Mouse (Mus musculus): ENCODE measurements at regions not wholly inside any gene's neighbourhood (a gene's known extent, or its start where the extent isn't known, plus 50 kb on each side); places are given as distances from the start of the nearest gene placed in this dataset.

DNA sequence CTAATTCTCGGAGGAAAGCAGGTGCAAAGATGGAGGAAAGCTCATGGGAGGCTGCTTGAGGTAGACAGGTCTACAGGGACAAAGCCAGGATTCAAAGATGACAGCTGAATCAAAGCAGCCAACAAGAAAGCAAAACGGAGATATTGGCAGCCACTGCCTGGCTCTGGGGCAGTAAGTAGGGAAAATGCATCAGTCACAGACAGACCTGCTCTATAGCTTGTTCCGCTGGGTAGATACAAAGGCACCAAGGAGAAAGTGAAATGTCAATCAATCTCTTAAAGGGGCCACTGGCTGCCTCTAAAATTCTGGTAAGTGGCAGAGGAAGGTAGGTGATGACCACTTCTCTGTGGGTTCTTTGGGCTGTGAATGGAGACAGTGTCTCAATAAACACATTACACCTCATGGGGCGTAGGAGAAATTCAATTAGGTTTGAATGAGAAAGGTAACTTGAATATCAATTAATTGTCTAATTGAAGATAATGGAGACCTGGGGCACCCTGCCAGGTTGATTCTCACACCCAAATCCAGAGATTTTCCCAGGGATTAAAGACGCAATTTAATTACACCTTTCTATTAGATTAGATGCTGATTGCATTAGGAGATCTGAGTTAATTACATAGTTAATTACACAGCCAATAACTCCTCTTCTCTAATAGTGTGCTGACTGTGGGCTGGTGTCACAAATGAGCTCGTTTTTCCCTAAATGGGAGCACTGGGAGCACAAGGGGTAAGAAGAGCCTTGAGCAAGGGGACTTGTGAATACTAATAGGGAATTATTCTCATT, 555.1 kb downstream of the Gm9195 start:
- Histone ChIP-seq H3K27ac (ENCODE audit: low read depth, low read length) (no peak overlapping the region), H3K9ac (ENCODE audit: low read length) (no peak overlapping the region), H3K4me2 (ENCODE audit: low read depth) (no peak overlapping the region), H3K4me3 (ENCODE audit: low read depth, low read length) (no peak overlapping the region), H3K27me3 (ENCODE audit: control insufficient read depth, insufficient read depth, low read length) (no peaks in the 10 kb centered on the region), H3K4me1 (ENCODE audit: control insufficient read depth, insufficient read depth, low read length) (no peaks in the 10 kb centered on the region), H3K9me3 (ENCODE audit: control insufficient read depth, low read length) (no peaks in the 10 kb centered on the region), H3K36me3 (ENCODE audit: control insufficient read depth, insufficient read depth, low read length) (no peaks in the 10 kb centered on the region)
- DNase-seq (ENCODE audit: low spot score) (no peak), ATAC-seq (ENCODE audit: insufficient read depth, low FRiP score, low TSS enrichment) (no peak)
- WGBS, result 65% methylated on average over 6 of the region's 6 CpGs

DNA sequence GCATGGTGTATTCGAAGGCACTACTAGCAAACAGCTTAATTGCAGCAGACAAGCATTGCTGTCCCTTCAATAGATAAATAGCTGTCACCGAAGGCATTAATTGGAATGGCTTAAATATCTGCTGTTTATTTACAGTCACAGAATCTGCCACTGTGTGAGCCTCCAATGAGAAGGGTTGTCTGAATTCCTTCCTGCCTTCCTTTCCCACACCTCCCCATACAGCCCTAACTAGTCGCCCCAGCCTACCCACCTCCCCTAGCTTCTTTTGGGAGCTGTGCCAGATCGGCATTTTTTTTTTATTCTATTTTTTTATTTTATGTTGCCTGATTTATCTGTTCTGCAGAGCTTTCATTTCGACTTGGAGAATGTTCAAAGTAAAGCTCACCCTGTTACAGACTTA, 575.7 kb downstream of the Gm9195 start:
- Histone ChIP-seq H3K4me2 (ENCODE audit: low read depth) (no peak overlapping the region), H3K4me1 (ENCODE audit: control insufficient read depth, insufficient read depth, low read length) (no peaks in the 10 kb centered on the region), H3K4me3 (ENCODE audit: low read depth, low read length) (no peak overlapping the region), H3K9me3 (ENCODE audit: control insufficient read depth, low read length) (no peaks in the 10 kb centered on the region), H3K27me3 (ENCODE audit: control insufficient read depth, insufficient read depth, low read length) (no peaks in the 10 kb centered on the region), H3K36me3 (ENCODE audit: control insufficient read depth, insufficient read depth, low read length) (no peaks in the 10 kb centered on the region), H3K27ac (ENCODE audit: low read depth, low read length) (no peak overlapping the region), H3K9ac (ENCODE audit: low read length) (no peak overlapping the region)
- WGBS, result 74% methylated on average over 5 of the region's 5 CpGs
- no peak for DNase-seq (ENCODE audit: low spot score)
- no peak for ATAC-seq (ENCODE audit: insufficient read depth, low FRiP score, low TSS enrichment)

DNA sequence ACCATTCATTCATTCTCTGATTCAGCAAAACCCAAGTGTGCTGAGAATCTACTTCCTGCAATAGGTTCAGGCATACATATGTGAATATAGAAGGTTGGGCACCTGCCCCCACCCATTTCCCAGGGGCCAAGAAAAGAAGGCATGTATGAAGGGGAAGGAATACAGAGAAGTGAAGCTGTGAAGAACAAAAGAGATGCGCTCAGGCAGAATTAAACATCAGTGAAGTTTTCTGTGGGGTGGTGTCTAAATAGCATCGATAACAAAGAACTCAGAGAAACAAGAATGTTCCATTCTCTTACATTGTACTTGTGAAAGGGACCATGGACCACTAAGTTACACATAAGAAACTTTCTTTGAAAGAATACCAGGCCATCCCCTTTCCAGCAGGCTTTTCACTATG, 580.7 kb downstream of the Gm9195 start:
- H3K9me3 ChIP-seq (ENCODE audit: control insufficient read depth, low read length), result no peaks in the 10 kb centered on the region
- no peak overlapping the region for H3K9ac ChIP-seq (ENCODE audit: low read length)
- no peaks in the 10 kb centered on the region for H3K36me3 ChIP-seq (ENCODE audit: control insufficient read depth, insufficient read depth, low read length)
- no peak overlapping the region for H3K4me3 ChIP-seq (ENCODE audit: low read depth, low read length)
- ATAC-seq (ENCODE audit: insufficient read depth, low FRiP score, low TSS enrichment), result no peak
- no peaks in the 10 kb centered on the region for H3K27me3 ChIP-seq (ENCODE audit: control insufficient read depth, insufficient read depth, low read length)
- no peak overlapping the region for H3K27ac ChIP-seq (ENCODE audit: low read depth, low read length)
- WGBS, result 75% methylated on average over 2 of the region's 2 CpGs
- no peak for DNase-seq (ENCODE audit: low spot score)
- no peak overlapping the region for H3K4me2 ChIP-seq (ENCODE audit: low read depth)
- H3K4me1 ChIP-seq (ENCODE audit: control insufficient read depth, insufficient read depth, low read length), result no peaks in the 10 kb centered on the region

DNA sequence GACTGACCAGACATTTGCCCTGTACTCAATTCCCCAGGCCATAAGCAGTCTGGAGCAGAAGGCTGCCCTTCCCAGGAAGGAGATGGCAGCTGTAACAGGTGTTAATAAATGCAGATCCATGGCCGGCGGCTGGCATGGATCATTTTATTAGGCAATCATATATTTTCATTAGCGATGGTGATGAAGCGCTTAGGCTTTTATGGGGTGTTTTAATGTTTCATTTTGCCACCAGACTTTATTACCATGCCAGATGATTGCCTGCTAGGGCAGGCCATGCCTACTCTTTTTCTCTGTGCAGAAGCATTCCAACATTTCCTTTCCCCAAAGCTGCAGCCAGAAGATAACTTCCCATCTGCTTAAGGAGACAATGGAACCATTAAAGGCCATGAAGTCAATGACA, 596.2 kb downstream of the Gm9195 start:
- ATAC-seq (ENCODE audit: insufficient read depth, low FRiP score, low TSS enrichment), result no peak
- H3K36me3 ChIP-seq (ENCODE audit: control insufficient read depth, insufficient read depth, low read length), result no peaks in the 10 kb centered on the region
- 80% methylated on average over 4 of the region's 4 CpGs for WGBS

DNA sequence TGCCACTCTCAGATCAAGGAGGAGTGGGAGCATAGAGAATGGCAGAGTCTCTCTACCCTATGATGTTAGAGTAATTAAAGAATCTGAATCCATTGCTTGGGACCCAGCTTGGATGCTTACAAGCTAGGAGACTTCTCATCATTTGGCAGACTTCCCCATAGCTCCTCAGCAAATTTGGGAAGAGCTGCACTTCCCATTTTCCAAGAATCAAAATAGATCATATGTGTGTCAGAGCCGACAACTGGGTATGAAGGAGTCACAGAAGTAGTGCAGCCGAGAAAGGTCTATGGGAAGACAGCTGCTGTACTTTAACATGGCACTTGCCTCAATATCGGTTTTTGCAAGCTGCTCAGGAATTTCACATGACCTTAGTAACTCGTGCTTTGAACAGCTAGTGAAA, 596.8 kb downstream of the Gm9195 start:
- H3K9ac ChIP-seq (ENCODE audit: low read length), result no peak overlapping the region
- WGBS, result 89% methylated on average over 4 of the region's 4 CpGs
- no peaks in the 10 kb centered on the region for H3K36me3 ChIP-seq (ENCODE audit: control insufficient read depth, insufficient read depth, low read length)
- H3K9me3 ChIP-seq (ENCODE audit: control insufficient read depth, low read length), result no peaks in the 10 kb centered on the region
- no peaks in the 10 kb centered on the region for H3K4me1 ChIP-seq (ENCODE audit: control insufficient read depth, insufficient read depth, low read length)
- DNase-seq (ENCODE audit: low spot score) (no peak), ATAC-seq (ENCODE audit: insufficient read depth, low FRiP score, low TSS enrichment) (no peak)
- H3K27ac ChIP-seq (ENCODE audit: low read depth, low read length), result no peak overlapping the region
- no peaks in the 10 kb centered on the region for H3K27me3 ChIP-seq (ENCODE audit: control insufficient read depth, insufficient read depth, low read length)
- no peak overlapping the region for H3K4me3 ChIP-seq (ENCODE audit: low read depth, low read length)
- no peak overlapping the region for H3K4me2 ChIP-seq (ENCODE audit: low read depth)

More for the DNA sequence above, 596.2 kb downstream of the Gm9195 start:
- H3K9me3 ChIP-seq (ENCODE audit: control insufficient read depth, low read length), result no peaks in the 10 kb centered on the region
- no peaks in the 10 kb centered on the region for H3K4me1 ChIP-seq (ENCODE audit: control insufficient read depth, insufficient read depth, low read length)
- H3K4me3 ChIP-seq (ENCODE audit: low read depth, low read length), result no peak overlapping the region
- no peak overlapping the region for H3K4me2 ChIP-seq (ENCODE audit: low read depth)
- H3K27ac ChIP-seq (ENCODE audit: low read depth, low read length), result no peak overlapping the region
- no peak for DNase-seq (ENCODE audit: low spot score)
- no peak overlapping the region for H3K9ac ChIP-seq (ENCODE audit: low read length)
- no peaks in the 10 kb centered on the region for H3K27me3 ChIP-seq (ENCODE audit: control insufficient read depth, insufficient read depth, low read length)

DNA sequence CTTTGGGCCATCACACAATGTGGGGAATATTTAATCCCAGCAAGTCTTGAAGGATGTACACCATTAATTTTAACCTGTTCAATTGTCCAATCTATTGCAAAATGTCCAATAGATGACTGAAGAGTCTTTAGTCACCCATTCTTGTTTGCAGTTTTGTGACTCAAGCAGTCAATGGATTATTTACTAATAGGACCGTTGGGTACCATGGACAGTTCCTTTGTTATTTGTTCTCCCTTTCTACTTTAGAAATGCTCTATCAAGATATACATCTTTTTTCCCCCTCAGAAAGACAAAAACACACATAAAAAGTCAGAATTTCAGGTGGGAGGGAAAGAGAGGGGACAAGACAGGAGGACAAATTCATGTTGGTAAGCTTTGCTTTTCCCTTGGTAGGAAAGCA, 598.3 kb downstream of the Gm9195 start:
- no peak overlapping the region for H3K4me3 ChIP-seq (ENCODE audit: low read depth, low read length)
- no peak for ATAC-seq (ENCODE audit: insufficient read depth, low FRiP score, low TSS enrichment)
- no peak overlapping the region for H3K9ac ChIP-seq (ENCODE audit: low read length)
- no peak overlapping the region for H3K27ac ChIP-seq (ENCODE audit: low read depth, low read length)
- no peaks in the 10 kb centered on the region for H3K36me3 ChIP-seq (ENCODE audit: control insufficient read depth, insufficient read depth, low read length)
- H3K27me3 ChIP-seq (ENCODE audit: control insufficient read depth, insufficient read depth, low read length), result no peaks in the 10 kb centered on the region
- H3K9me3 ChIP-seq (ENCODE audit: control insufficient read depth, low read length), result no peaks in the 10 kb centered on the region
- DNase-seq (ENCODE audit: low spot score), result no peak
- WGBS, result 72% methylated on average over 1 of the region's 1 CpGs
- no peak overlapping the region for H3K4me2 ChIP-seq (ENCODE audit: low read depth)
- no peaks in the 10 kb centered on the region for H3K4me1 ChIP-seq (ENCODE audit: control insufficient read depth, insufficient read depth, low read length)

DNA sequence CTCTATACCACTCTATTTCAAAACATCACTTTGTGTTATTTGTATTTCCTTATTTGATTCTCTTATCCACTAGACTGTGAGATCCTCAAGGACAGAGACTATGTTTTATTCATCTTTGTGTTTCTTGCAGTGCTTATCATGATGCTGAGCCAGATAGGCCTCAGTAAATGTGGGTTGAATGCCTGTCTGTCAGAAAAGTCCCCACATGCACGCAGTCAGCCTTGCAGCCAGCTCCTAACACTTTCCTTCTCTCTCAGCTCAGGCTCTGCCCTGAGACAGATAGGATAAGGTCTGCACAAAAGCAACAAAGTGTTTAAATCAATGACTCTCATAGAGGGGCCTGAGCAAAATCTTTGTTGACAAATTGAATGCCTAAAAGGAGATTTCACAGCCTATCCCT, 600.0 kb downstream of the Gm9195 start:
- Histone ChIP-seq H3K9me3 (ENCODE audit: control insufficient read depth, low read length) (no peaks in the 10 kb centered on the region), H3K27me3 (ENCODE audit: control insufficient read depth, insufficient read depth, low read length) (no peaks in the 10 kb centered on the region), H3K36me3 (ENCODE audit: control insufficient read depth, insufficient read depth, low read length) (no peaks in the 10 kb centered on the region), H3K27ac (ENCODE audit: low read depth, low read length) (no peak overlapping the region), H3K9ac (ENCODE audit: low read length) (no peak overlapping the region), H3K4me2 (ENCODE audit: low read depth) (no peak overlapping the region), H3K4me1 (ENCODE audit: control insufficient read depth, insufficient read depth, low read length) (no peaks in the 10 kb centered on the region), H3K4me3 (ENCODE audit: low read depth, low read length) (no peak overlapping the region)
- no peak for ATAC-seq (ENCODE audit: insufficient read depth, low FRiP score, low TSS enrichment)
- no peak for DNase-seq (ENCODE audit: low spot score)
- WGBS, result 86% methylated on average over 1 of the region's 1 CpGs

DNA sequence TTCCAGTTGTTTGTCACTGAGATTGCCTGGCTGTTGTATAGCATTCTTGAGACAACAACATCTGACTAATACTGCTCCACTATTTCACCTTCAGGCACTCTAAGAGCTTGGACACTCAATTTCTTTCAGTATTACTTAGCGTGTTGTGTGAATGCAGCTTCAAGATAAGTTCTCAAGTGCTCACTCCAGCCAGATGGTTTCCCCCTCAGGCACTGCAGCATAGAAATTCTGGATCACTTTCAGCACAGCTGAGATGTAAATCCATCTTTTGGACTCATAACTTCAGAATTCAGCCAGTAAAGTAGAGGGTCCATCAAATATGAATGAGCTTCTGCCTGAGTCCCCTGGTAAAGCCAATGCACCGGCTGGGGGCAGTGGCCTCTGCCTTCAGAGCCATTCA, 608.8 kb downstream of the Gm9195 start:
- H3K4me2 ChIP-seq (ENCODE audit: low read depth), result no peak overlapping the region
- whole genome bisulfite sequencing, result 83% methylated on average over 2 of the region's 2 CpGs
- no peak overlapping the region for H3K4me3 ChIP-seq (ENCODE audit: low read depth, low read length)
- no peaks in the 10 kb centered on the region for H3K36me3 ChIP-seq (ENCODE audit: control insufficient read depth, insufficient read depth, low read length)
- H3K27me3 ChIP-seq (ENCODE audit: control insufficient read depth, insufficient read depth, low read length), result no peaks in the 10 kb centered on the region
- no peak overlapping the region for H3K9ac ChIP-seq (ENCODE audit: low read length)
- DNase-seq (ENCODE audit: low spot score), result no peak
- no peaks in the 10 kb centered on the region for H3K4me1 ChIP-seq (ENCODE audit: control insufficient read depth, insufficient read depth, low read length)
- H3K9me3 ChIP-seq (ENCODE audit: control insufficient read depth, low read length), result no peaks in the 10 kb centered on the region
- no peak for ATAC-seq (ENCODE audit: insufficient read depth, low FRiP score, low TSS enrichment)
- no peak overlapping the region for H3K27ac ChIP-seq (ENCODE audit: low read depth, low read length)

DNA sequence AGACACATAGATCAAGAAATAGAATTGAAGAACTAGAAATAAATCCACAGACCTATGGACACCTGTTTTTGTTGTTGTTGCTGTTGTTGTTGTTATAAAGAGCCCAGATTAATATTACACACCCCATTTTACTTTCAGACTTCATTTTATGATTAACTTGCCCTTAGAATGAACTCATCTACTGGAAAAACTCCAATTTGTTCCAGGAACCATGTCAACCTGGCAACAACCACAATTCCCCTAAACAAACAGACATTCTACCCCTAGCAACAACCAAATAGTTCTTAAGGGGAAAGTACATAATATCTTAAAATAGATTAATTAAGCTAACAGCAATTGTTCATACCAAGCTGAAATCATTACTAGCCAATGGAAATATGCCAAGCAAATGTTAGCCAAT, 646.1 kb downstream of the Gm9195 start:
- H3K4me3 ChIP-seq (ENCODE audit: low read depth, low read length), result no peak overlapping the region
- no peak for DNase-seq (ENCODE audit: low spot score)
- H3K4me2 ChIP-seq (ENCODE audit: low read depth), result no peak overlapping the region
- H3K27ac ChIP-seq (ENCODE audit: low read depth, low read length), result no peak overlapping the region
- no peaks in the 10 kb centered on the region for H3K4me1 ChIP-seq (ENCODE audit: control insufficient read depth, insufficient read depth, low read length)
- H3K36me3 ChIP-seq (ENCODE audit: control insufficient read depth, insufficient read depth, low read length), result no peaks in the 10 kb centered on the region
- ATAC-seq (ENCODE audit: insufficient read depth, low FRiP score, low TSS enrichment), result no peak
- no peaks in the 10 kb centered on the region for H3K27me3 ChIP-seq (ENCODE audit: control insufficient read depth, insufficient read depth, low read length)
- no peak overlapping the region for H3K9ac ChIP-seq (ENCODE audit: low read length)
- H3K9me3 ChIP-seq (ENCODE audit: control insufficient read depth, low read length), result no peaks in the 10 kb centered on the region

Measured in neural tube, embryonic 11.5 days (tissue).